Mouse (Mus musculus): ENCODE data around the gene Klf16. TPM values are rescaled to one million over a fixed set of nuclear protein-coding genes. Genes with fewer than 3 reads are reported as not detected.

Klf16 gene
- 120 and 125 TPM in 2 replicates for polyA plus RNA-seq (2012)

GRCm38 (mm10) chr10:80577195-80578130 is at the start of gene Klf16:
Gene Klf16 (minus strand): TSS chr10:80577321.

GRCm38 (mm10) chr10:80622661-80623456 is 45.7 kb upstream of the Klf16 start, which contains the start of gene Csnk1g2:
Gene Csnk1g2 (plus strand): TSS chr10:80622838.

DNA sequence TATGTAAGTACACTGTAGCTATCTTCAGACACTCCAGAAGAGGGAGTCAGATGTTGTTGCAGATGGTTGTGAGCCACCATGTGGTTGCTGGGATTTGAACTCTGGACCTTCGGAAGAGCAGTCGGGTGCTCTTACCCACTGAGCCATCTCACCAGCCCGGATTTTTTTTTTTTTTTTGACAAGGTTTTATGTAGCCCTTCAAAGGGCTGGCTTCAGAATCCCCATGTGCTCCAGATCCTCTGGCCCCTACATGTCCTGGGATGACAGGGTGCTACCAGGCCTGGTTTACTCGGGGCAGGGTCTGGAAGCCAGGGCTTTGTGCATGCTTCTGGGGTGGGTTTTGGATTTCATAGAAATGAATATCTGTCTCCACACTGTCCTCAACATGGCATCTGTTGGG is 28.6 kb upstream of the Klf16 start, which contains the start of gene Gm49322:
Gm49322 (plus strand) TSS at position 301 of the 400 bp plus-strand sequence.

DNA sequence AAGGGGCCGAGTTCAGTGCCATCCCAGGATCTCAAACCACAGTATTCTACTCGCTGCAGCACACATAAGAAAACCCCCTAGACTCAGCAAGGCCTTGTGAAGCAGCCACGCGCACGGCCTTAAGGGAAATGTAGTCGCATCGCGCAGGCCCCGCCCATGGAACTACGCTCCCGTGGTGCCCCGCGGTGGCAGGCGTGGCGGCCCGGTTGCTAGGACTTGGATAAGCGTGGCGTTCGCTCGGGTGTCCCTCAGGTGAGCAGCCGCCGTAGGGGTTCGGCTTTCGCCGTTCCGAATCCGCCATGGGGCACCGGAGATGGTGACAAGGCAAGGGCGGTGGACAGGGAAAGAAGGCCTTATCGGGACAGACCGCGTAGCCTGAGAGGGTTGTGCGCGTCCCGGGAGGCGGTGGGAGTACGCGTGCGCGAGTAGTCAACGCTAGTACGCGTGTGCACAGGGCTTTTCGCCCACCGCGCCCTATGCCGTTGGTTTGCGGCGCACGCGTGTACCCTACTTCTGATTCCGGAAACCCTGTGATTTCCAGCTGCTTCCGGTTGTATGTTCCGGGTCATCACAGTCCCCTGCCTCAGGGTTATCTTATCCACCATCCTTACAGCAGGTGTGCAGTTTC is 25.7 kb upstream of the Klf16 start, which contains the start of the genes Scamp4 and Adat3:
Scamp4 (plus strand) TSS at position 175 of the 628 bp plus-strand sequence.
Adat3 (plus strand) TSS at position 183 of the 628 bp plus-strand sequence.

GRCm38 (mm10) chr10:80589879-80590854 is 13.0 kb upstream of the Klf16 start, which contains the start of gene Abhd17a:
Gene Abhd17a (minus strand): TSS chr10:80590341.

DNA sequence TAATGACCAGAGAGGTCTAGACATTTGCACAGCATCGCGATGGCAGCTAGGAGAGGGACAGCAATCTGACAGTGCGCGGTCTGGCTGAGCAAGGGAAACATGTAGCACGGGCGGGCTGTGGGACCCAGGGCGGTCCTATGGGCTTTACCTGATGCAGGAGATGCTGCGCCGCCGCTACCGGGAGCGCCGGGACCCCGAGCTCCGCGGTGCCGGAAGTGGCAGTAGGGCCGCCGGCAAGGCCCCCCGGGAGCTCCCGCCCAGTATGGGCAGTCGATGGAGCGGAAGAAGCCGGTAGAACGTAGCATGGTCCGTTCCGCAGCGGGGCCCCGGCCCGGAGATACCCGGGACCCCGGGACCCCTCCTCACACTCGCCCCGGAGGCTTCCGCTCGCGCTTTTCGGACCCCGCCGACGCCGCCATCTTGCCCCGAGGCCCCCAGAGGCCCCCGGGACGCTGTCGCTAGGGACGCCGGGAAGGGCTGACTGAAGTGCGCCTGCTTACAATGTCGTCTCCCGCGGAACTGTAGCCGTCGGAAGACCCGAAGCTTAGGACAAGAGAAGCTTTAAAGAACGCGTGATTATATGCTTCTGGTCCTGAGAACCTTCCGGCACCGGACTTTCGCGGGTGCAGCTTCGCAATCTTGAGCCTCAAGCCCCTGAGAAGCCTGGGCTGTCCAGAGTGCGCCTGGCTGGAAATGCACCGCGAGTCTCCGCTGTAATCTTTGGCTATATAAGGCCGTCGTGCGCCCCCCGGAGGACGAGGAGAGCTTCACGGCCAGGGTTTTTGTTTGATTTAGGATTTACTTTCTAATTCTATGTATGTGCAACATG is 15.8 kb downstream of the Klf16 start, which contains the start of gene Rexo1:
Rexo1 (minus strand) TSS at position 445 of the 829 bp plus-strand sequence.

GRCm38 (mm10) chr10:80538710-80539394 is 38.3 kb downstream of the Klf16 start, which contains the start of gene Atp8b3:
Gene Atp8b3 (minus strand): TSS chr10:80539124.

Other genes starting within 250 kb of the Klf16 start
- gene Pcsk4, start 247.8 kb downstream of the Klf16 start, polyA plus RNA-seq (2012): 18.0 and 23.1 TPM in 2 replicates
- gene Reep6, start 247.4 kb downstream of the Klf16 start, polyA plus RNA-seq (2012): 13.1 and 18.3 TPM in 2 replicates
- gene Adamtsl5, start 228.9 kb downstream of the Klf16 start, polyA plus RNA-seq (2012): 7.0 and 10.4 TPM in 2 replicates
- 0.23 and 0.25 TPM in 2 replicates for gene Plk5, start 220.9 kb downstream of the Klf16 start, polyA plus RNA-seq (2012)
- gene Mex3d, start 189.7 kb downstream of the Klf16 start, polyA plus RNA-seq (2012): 29.8 and 33.4 TPM in 2 replicates
- gene Mbd3, start 177.8 kb downstream of the Klf16 start, polyA plus RNA-seq (2012): 234 and 278 TPM in 2 replicates
- 1,352 and 1,389 TPM in 2 replicates for gene Uqcr11, start 170.5 kb downstream of the Klf16 start, polyA plus RNA-seq (2012)
- 552 and 623 TPM in 2 replicates for gene Tcf3, start 143.7 kb downstream of the Klf16 start, polyA plus RNA-seq (2012)
- 0.01 and 0.04 TPM in 2 replicates for gene Onecut3, start 82.5 kb downstream of the Klf16 start, polyA plus RNA-seq (2012)
- gene Atp8b3, start 38.2 kb downstream of the Klf16 start, polyA plus RNA-seq (2012): 0.06 and 0.09 TPM in 2 replicates
- 237 and 340 TPM in 2 replicates for gene Rexo1, start 15.8 kb downstream of the Klf16 start, polyA plus RNA-seq (2012)
- gene Abhd17a, start 13.0 kb upstream of the Klf16 start, polyA plus RNA-seq (2012): 412 and 620 TPM in 2 replicates
- 86.8 and 101 TPM in 2 replicates for gene Scamp4, start 25.6 kb upstream of the Klf16 start, polyA plus RNA-seq (2012)
- gene Adat3, start 25.6 kb upstream of the Klf16 start, polyA plus RNA-seq (2012): 13.4 and 15.6 TPM in 2 replicates
- 1.1 and 1.3 TPM in 2 replicates for gene Gm49322, start 28.7 kb upstream of the Klf16 start, polyA plus RNA-seq (2012)
- gene Csnk1g2, start 45.5 kb upstream of the Klf16 start, polyA plus RNA-seq (2012): 452 and 519 TPM in 2 replicates
- 133 and 134 TPM in 2 replicates for gene Btbd2, start 79.8 kb upstream of the Klf16 start, polyA plus RNA-seq (2012)
- gene Mknk2, start 100.8 kb upstream of the Klf16 start, polyA plus RNA-seq (2012): 370 and 381 TPM in 2 replicates
- 37.5 and 39.8 TPM in 2 replicates for gene Mob3a, start 124.7 kb upstream of the Klf16 start, polyA plus RNA-seq (2012)
- gene Izumo4, start 124.9 kb upstream of the Klf16 start, polyA plus RNA-seq (2012): 8.4 and 16.4 TPM in 2 replicates
- 28.2 and 36.4 TPM in 2 replicates for gene Ap3d1, start 164.9 kb upstream of the Klf16 start, polyA plus RNA-seq (2012)
- 125 and 175 TPM in 2 replicates for gene Dot1l, start 177.9 kb upstream of the Klf16 start, polyA plus RNA-seq (2012)
- 664 and 723 TPM in 2 replicates for gene Sf3a2, start 220.9 kb upstream of the Klf16 start, polyA plus RNA-seq (2012)
- 278 and 319 TPM in 2 replicates for gene Plekhj1, start 221.3 kb upstream of the Klf16 start, polyA plus RNA-seq (2012)
- 2.5 and 3.9 TPM in 2 replicates for gene Amh, start 227.9 kb upstream of the Klf16 start, polyA plus RNA-seq (2012)
- 0.26 and 2.1 TPM in 2 replicates for gene Jsrp1, start 236.2 kb upstream of the Klf16 start, polyA plus RNA-seq (2012)
- 4,386 and 4,591 TPM in 2 replicates for gene Oaz1, start 249.3 kb upstream of the Klf16 start, polyA plus RNA-seq (2012)

Measured in megakaryocyte-erythroid progenitor cell, adult 5 weeks (primary cell).